Mouse (Mus musculus) right cerebral cortex, postnatal 25 days (tissue): ENCODE results near the gene Krtap10-10.
"Not testable (repeated sequence)": the region's sequence is repeated elsewhere in the genome, so short reads cannot be mapped to it uniquely, and the experiment has no call there.

Experiments
- DNase-seq: peaks from one replicate; pipeline ENCODE4 v3.0.0; 2022

Gene Krtap10-10

GRCm38 (mm10) chr10:77835647-77836046 is at the start of gene Krtap10-10:
TSS of gene Krtap10-10 (plus strand) at chr10:77835947.
- peak; percentile 17 for DNase-seq

GRCm38 (mm10) chr10:77787876-77788275 is 47.9 kb upstream of the Krtap10-10 start, which contains the start of gene Gm7137:
TSS of gene Gm7137 (minus strand) at chr10:77788200.
- DNase-seq: peak; percentile 21

- no peak for DNase-seq
These were observed 47.1 kb upstream of the Krtap10-10 start for GRCm38 (mm10) chr10:77788621-77789020.

GRCm38 (mm10) chr10:77794976-77795375 is 40.8 kb upstream of the Krtap10-10 start, which contains the start of gene Gm9639:
TSS of gene Gm9639 (minus strand) at chr10:77795076.
- no peak for DNase-seq

GRCm38 (mm10) chr10:77797677-77798076 is 38.1 kb upstream of the Krtap10-10 start:
- no peak for DNase-seq

GRCm38 (mm10) chr10:77798164-77798920 is 37.4 kb upstream of the Krtap10-10 start:
- not testable (repeated sequence) for DNase-seq

- no peak for DNase-seq
These were observed 36.7 kb upstream of the Krtap10-10 start, which contains the start of gene Gm19668 for GRCm38 (mm10) chr10:77798921-77799508. TSS of gene Gm19668 (minus strand) at chr10:77799133.

GRCm38 (mm10) chr10:77804095-77804494 is 31.7 kb upstream of the Krtap10-10 start:
- no peak for DNase-seq

- no peak for DNase-seq
These were observed 24.0 kb upstream of the Krtap10-10 start, which contains the start of gene Gm9507 for GRCm38 (mm10) chr10:77811743-77812142. TSS of gene Gm9507 (minus strand) at chr10:77811843.

GRCm38 (mm10) chr10:77814382-77814781 is 21.4 kb upstream of the Krtap10-10 start, which contains the start of gene Gm2696:
TSS of gene Gm2696 (plus strand) at chr10:77814682.
- no peak for DNase-seq

- DNase-seq: no peak
These were observed 20.2 kb upstream of the Krtap10-10 start for GRCm38 (mm10) chr10:77815514-77815913.

GRCm38 (mm10) chr10:77818523-77818922 is 17.2 kb upstream of the Krtap10-10 start:
- no peak for DNase-seq

GRCm38 (mm10) chr10:77819203-77819602 is 16.5 kb upstream of the Krtap10-10 start:
- DNase-seq: no peak

- no peak for DNase-seq
These were observed 8.8 kb upstream of the Krtap10-10 start, which contains the start of gene Krtap10-4 for GRCm38 (mm10) chr10:77826951-77827350. TSS of gene Krtap10-4 (minus strand) at chr10:77827095.

GRCm38 (mm10) chr10:77839006-77839405 is 3.3 kb downstream of the Krtap10-10 start:
- DNase-seq: no peak

- no peak for DNase-seq
These were observed 10.8 kb downstream of the Krtap10-10 start, which contains the start of gene Gm36176 for GRCm38 (mm10) chr10:77846503-77846902. TSS of gene Gm36176 (plus strand) at chr10:77846803.

- DNase-seq: no peak
These were observed 11.2 kb downstream of the Krtap10-10 start for GRCm38 (mm10) chr10:77846961-77847360.

- DNase-seq: no peak
These were observed 11.8 kb downstream of the Krtap10-10 start for GRCm38 (mm10) chr10:77847538-77847937.

GRCm38 (mm10) chr10:77852559-77852958 is 16.8 kb downstream of the Krtap10-10 start, which contains the start of gene Gm10318:
TSS of gene Gm10318 (plus strand) at chr10:77852859.
- no peak for DNase-seq

GRCm38 (mm10) chr10:77861675-77862074 is 25.9 kb downstream of the Krtap10-10 start, which contains the start of gene Gm3285:
TSS of gene Gm3285 (plus strand) at chr10:77861975.
- DNase-seq: no peak

GRCm38 (mm10) chr10:77864067-77864761 is 28.5 kb downstream of the Krtap10-10 start:
- no peak for DNase-seq

GRCm38 (mm10) chr10:77864762-77865143 is 29.0 kb downstream of the Krtap10-10 start:
- no peak for DNase-seq

GRCm38 (mm10) chr10:77867546-77867945 is 31.8 kb downstream of the Krtap10-10 start:
- DNase-seq: no peak
